Mouse (Mus musculus): Measurements from ENCODE around the gene Klhl32. TPM values are rescaled to one million over a fixed set of nuclear protein-coding genes. Genes with fewer than 3 reads are reported as not detected.

Gene Klhl32
- polyA plus RNA-seq, 1 experiment from 2014 or later, result 0.09 TPM

DNA sequence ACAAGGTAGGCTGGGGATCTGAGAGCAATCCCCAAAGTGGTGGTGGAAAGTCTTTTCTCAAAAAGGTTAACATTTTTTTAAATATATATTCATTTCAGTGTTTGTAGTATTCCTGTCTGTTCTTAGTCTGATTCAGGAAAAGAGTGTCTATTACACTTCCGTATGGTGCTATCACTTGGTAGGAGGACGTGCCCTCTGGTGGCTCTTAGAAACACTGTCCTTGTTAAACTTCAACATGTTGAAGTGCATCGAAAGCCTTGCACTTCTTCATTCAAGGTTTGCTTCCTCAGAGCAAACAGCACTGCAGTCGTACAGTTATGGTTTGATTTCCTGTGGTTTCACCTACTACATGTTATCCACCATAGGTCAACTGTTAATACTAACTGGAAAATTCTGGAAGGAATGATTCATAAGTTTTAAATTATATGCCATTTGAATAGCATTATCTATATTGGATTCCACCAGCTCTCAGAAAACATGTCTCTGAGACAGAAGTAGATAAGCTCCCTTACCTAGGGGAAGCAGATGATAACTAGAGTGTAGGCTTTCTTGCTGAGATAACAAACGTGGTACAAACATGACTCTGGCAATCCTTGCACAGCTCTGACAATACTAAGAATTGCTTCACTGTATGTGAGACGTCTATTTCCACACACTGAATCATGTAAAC lies 253.8 kb downstream of the Klhl32 start:
- H3K9ac ChIP-seq, result no peak overlapping the region
- H3K36me3 ChIP-seq (replicated peaks), result peaks cover 58% of the 10 kb centered on the region
- H3K27ac ChIP-seq (replicated peaks), result no peak overlapping the region
- ATAC-seq (ENCODE audit: insufficient read depth), result peak; percentile 77
- no peaks in the 10 kb centered on the region for H3K27me3 ChIP-seq
- no peaks in the 10 kb centered on the region for H3K9me3 ChIP-seq (replicated peaks)
- H3K4me2 ChIP-seq, result no peak overlapping the region
- WGBS (ENCODE audit: insufficient replicate concordance), result 37% methylated on average over 6 of the region's 6 CpGs
- peaks cover 17% of the 10 kb centered on the region; the same call in 1 of the 2 replicates for H3K4me1 ChIP-seq (replicated peaks)
- no peak overlapping the region for H3K4me3 ChIP-seq (replicated peaks)

DNA sequence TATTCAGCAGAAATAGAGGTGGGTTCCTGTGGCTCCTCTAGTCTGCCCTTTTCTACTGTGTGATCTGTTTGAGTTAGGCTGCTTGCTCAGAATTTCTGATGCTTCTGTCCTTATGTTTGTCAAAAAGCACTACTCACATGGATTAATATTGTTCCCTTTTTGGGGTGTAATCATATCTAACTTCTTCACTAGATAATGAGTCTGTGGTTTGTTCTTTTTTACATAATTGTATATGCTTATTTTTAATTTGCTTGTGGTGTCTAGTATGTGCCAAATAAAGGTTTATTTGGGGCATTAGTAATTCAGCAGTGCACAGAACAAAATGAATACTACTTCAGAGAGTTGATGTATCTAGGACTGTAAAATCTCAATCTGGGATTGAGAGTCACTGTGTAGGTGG lies 256.1 kb downstream of the Klhl32 start:
- Histone ChIP-seq H3K9me3 (replicated peaks) (no peaks in the 10 kb centered on the region), H3K9ac (no peak overlapping the region), H3K36me3 (replicated peaks) (peaks cover 52% of the 10 kb centered on the region), H3K27me3 (no peaks in the 10 kb centered on the region), H3K4me1 (replicated peaks) (peaks cover 17% of the 10 kb centered on the region; the same call in 1 of the 2 replicates), H3K4me3 (replicated peaks) (no peak overlapping the region), H3K4me2 (no peak overlapping the region), H3K27ac (replicated peaks) (no peak overlapping the region)
- ATAC-seq (ENCODE audit: insufficient read depth), result no peak

DNA sequence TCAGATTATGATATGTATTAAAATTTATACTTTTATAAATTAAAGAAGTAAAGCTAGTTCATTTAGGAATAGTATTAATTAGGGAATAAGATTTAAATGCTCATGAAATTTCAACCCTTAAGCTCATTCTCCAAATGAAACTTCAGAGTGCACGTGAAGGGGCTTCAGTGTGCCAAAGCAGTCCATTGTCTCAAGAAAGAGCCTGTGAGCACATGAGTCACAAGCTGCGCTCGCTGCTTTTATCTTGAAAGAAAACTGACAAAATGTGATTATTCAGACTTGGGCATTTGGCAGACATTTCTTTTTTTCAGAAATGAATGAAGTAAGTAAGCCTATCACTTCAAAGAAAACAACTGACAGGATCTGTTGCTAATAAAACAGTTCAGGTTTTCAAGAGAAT lies 266.9 kb downstream of the Klhl32 start:
- Histone ChIP-seq H3K27me3 (no peaks in the 10 kb centered on the region), H3K27ac (replicated peaks) (no peak overlapping the region), H3K4me2 (no peak overlapping the region), H3K4me3 (replicated peaks) (no peak overlapping the region), H3K4me1 (replicated peaks) (no peaks in the 10 kb centered on the region), H3K9ac (no peak overlapping the region), H3K9me3 (replicated peaks) (no peaks in the 10 kb centered on the region), H3K36me3 (replicated peaks) (peaks cover 61% of the 10 kb centered on the region)
- WGBS (ENCODE audit: insufficient replicate concordance), result 81% methylated on average over 3 of the region's 3 CpGs
- ATAC-seq (ENCODE audit: insufficient read depth), result no peak

DNA sequence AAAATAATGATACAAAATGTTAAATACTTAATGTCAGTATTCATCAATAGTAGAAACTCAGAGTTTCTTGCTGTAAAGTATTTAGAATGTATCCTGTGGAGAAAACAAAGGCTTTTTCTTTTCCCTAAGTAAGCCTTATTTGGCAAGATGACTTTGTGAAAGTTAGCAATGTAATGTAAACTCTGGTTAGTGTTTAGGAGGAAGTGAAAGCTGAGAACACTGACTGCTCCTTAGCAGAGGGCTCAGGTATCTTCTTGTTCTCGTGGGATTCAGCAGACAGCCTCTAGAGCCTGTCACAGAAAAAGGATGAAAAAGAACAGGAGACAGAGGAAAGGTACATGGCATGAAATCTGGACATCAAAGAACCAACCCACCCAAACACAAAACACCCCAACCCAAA lies 268.6 kb downstream of the Klhl32 start:
- no peak overlapping the region for H3K27ac ChIP-seq (replicated peaks)
- H3K4me2 ChIP-seq, result no peak overlapping the region
- no peak for ATAC-seq (ENCODE audit: insufficient read depth)
- H3K27me3 ChIP-seq, result no peaks in the 10 kb centered on the region
- H3K9me3 ChIP-seq (replicated peaks), result no peaks in the 10 kb centered on the region
- no peak overlapping the region for H3K4me3 ChIP-seq (replicated peaks)
- H3K9ac ChIP-seq, result no peak overlapping the region
- peaks cover 4% of the 10 kb centered on the region for H3K4me1 ChIP-seq (replicated peaks)
- 53% methylated on average over 1 of the region's 1 CpGs for WGBS (ENCODE audit: insufficient replicate concordance)
- H3K36me3 ChIP-seq (replicated peaks), result peaks cover 53% of the 10 kb centered on the region

DNA sequence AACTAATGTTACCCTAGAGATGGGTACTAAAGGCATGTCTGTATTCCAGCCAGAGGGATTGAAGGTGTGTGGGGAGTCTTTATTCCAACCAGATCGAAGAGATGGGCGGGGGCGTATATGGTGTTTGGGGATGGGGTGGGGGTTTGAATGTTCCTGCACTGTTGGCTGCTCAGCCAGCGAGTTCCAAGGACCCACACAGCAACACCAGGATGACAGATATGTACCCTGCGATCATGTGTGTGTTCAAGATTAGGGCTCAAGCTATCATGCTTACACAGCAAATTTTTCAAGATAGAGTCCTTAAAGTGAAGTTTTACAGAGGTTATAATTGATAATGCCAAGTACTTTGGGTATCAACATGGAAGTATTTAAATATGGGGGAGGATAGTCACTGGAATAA lies 273.3 kb downstream of the Klhl32 start:
- 63% methylated on average over 5 of the region's 5 CpGs for WGBS (ENCODE audit: insufficient replicate concordance)
- Histone ChIP-seq H3K27me3 (no peaks in the 10 kb centered on the region), H3K9me3 (replicated peaks) (no peaks in the 10 kb centered on the region), H3K4me2 (no peak overlapping the region), H3K9ac (no peak overlapping the region), H3K36me3 (replicated peaks) (peaks cover 40% of the 10 kb centered on the region), H3K4me1 (replicated peaks) (peaks cover 4% of the 10 kb centered on the region), H3K4me3 (replicated peaks) (no peak overlapping the region), H3K27ac (replicated peaks) (no peak overlapping the region)
- ATAC-seq (ENCODE audit: insufficient read depth), result peak; percentile 76

DNA sequence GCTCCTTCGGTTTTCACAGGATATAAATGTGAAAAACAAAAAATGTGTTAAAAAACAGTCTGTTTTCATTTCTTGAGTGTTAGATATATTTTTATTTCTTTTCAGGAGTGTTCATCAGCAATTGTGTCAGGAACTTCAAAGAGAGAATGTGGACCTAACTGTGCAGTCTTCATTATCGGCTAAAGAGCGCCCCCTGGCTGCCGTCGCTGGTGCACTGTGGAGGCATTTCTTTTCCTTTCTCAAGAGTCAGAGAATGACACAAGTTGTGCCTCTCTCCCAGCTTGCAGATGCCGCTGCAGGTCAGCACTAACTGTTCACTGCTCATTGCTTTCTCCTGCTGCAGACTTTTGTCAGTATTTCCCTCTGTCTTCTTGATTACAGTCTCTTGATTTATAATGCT lies 276.6 kb downstream of the Klhl32 start:
- Histone ChIP-seq H3K27ac (replicated peaks) (no peak overlapping the region), H3K4me1 (replicated peaks) (peaks cover 4% of the 10 kb centered on the region), H3K27me3 (no peaks in the 10 kb centered on the region), H3K4me3 (replicated peaks) (no peak overlapping the region), H3K9me3 (replicated peaks) (no peaks in the 10 kb centered on the region), H3K36me3 (replicated peaks) (peaks cover 26% of the 10 kb centered on the region), H3K4me2 (no peak overlapping the region), H3K9ac (no peak overlapping the region)
- WGBS (ENCODE audit: insufficient replicate concordance), result 17% methylated on average over 6 of the region's 6 CpGs
- ATAC-seq (ENCODE audit: insufficient read depth), result no peak

DNA sequence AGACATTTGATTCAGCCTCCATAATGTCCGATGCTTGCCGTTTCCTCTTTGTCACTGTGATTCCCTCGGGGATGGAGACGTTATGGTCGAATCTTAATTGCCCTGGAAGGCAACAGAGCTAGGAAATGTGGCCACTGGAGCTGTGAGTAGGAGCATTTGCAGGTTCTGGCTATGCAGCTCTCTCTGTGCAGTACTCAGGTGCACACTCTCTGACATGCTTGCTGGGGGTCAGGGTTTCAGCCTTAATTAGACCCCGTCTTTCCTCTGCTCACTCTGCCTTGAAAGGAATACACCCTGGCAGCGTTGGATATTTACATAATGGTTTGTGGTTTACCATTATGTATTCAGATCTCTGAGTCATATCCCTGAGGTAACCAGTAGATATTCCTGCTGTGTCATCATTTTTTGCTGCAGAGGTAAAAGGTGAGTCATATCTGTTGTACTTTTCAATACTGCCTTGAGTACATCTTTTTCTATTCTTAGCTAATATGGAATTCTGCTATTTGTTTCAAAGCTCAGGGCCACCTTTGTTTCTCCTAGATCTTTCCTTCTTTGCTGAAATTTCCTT lies 281.9 kb downstream of the Klhl32 start:
- Histone ChIP-seq H3K4me3 (replicated peaks) (no peak overlapping the region), H3K9ac (no peak overlapping the region), H3K27ac (replicated peaks) (no peak overlapping the region), H3K9me3 (replicated peaks) (no peaks in the 10 kb centered on the region), H3K4me1 (replicated peaks) (no peaks in the 10 kb centered on the region), H3K4me2 (no peak overlapping the region), H3K27me3 (no peaks in the 10 kb centered on the region), H3K36me3 (replicated peaks) (peaks cover 16% of the 10 kb centered on the region; the same call in 1 of the 2 replicates)
- no peak for ATAC-seq (ENCODE audit: insufficient read depth)
- WGBS (ENCODE audit: insufficient replicate concordance), result 76% methylated on average over 7 of the region's 7 CpGs

DNA sequence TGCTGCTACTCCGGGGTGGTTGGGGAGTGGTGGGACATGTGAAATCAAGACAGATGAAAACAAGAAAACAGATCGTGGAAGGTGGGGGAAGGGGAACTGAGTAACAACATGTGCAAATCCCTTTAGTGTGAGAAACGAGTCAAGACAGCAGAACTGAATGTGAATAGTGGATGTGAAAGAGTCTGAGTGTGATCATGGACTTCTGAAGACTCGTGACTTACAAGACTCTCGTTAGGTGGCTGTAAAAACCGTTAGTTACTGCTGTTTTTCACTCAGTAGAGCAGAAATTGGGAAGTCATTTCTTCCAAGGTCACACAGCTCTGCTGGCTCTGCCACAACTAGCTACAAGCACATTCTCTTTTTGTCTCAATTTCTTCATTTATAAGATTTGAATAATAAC lies 282.9 kb downstream of the Klhl32 start:
- Histone ChIP-seq H3K9me3 (replicated peaks) (no peaks in the 10 kb centered on the region), H3K4me2 (no peak overlapping the region), H3K9ac (no peak overlapping the region), H3K27me3 (no peaks in the 10 kb centered on the region), H3K27ac (replicated peaks) (no peak overlapping the region), H3K36me3 (replicated peaks) (peaks cover 16% of the 10 kb centered on the region; the same call in 1 of the 2 replicates), H3K4me1 (replicated peaks) (no peaks in the 10 kb centered on the region), H3K4me3 (replicated peaks) (no peak overlapping the region)
- no peak for ATAC-seq (ENCODE audit: insufficient read depth)
- 62% methylated on average over 6 of the region's 6 CpGs for WGBS (ENCODE audit: insufficient replicate concordance)

Other genes with a start within 250 kb of the Klhl32 start
- 20.2 and 22.0 TPM in 2 replicates for gene Ndufaf4, start 47.0 kb upstream of the Klhl32 start, polyA plus RNA-seq (2015; fragmentation: Nextera tagmentation; extraction: Ambion mirVana)
- gene Gpr63, start 115.3 kb upstream of the Klhl32 start, polyA plus RNA-seq (2015; fragmentation: Nextera tagmentation; extraction: Ambion mirVana), result 0.08 TPM in 1 of 2 replicates, not detected in the other